Mouse (Mus musculus) megakaryocyte, embryonic 14.5 days (primary cell): ENCODE measurements around the gene Csrp2. TPM values are rescaled to one million over a fixed set of nuclear protein-coding genes. Genes with fewer than 3 reads are reported as not detected.

Experiments
- H3K27me3 ChIP-seq: replicated peaks from 2 replicates; pipeline ENCODE3; 2012; ENCODE audit warnings: inconsistent platforms
- H3K36me3 ChIP-seq: replicated peaks from 2 replicates; pipeline ENCODE3; 2012; ENCODE audit warnings: low read length, inconsistent platforms, mixed read lengths
- H3K4me1 ChIP-seq: 2 replicates; pipeline ENCODE4 v1.6.1; 2012; ENCODE audit warnings: inconsistent platforms
- H3K4me3 ChIP-seq: replicated peaks from 2 replicates; pipeline ENCODE3; 2012; ENCODE audit warnings: moderate library complexity, mild to moderate bottlenecking, inconsistent platforms
- H3K9me3 ChIP-seq: 2 replicates; pipeline ENCODE4 v1.6.1; 2012; ENCODE audit warnings: inconsistent platforms
- FLI1 ChIP-seq: IDR thresholded peaks from 2 replicates; pipeline ENCODE4 v1.6.1; 2012; ENCODE audit warnings: low read length, inconsistent platforms, mixed read lengths
- GATA1 ChIP-seq: IDR thresholded peaks from 3 replicates; pipeline ENCODE4 v1.6.1; 2012; ENCODE audit warnings: mixed read lengths, low read length, inconsistent platforms, borderline replicate concordance
- polyA plus RNA-seq: library from polyadenylated mRNA; stranded (reverse); fragments of >175 nt; gene quantifications from 2 replicates; pipeline ENCODE4 v1.2.3, GENCODE M21; 2012; ENCODE audit warnings: low replicate concordance; ENCODE audit not compliant: insufficient read depth

The Csrp2 gene
- polyA plus RNA-seq, 1 experiment, result 32.9 TPM

- H3K4me3 ChIP-seq, result peak overlapping the region; percentile 81
Observed at GRCm38 (mm10) chr10:110931161-110931912, 11.7 kb downstream of the Csrp2 start.

GRCm38 (mm10) chr10:110931913-110932560, 12.4 kb downstream of the Csrp2 start:
- Histone ChIP-seq H3K4me3 (peak overlapping the region; percentile 81), H3K27me3 (no peaks in the 10 kb centered on the region), H3K36me3 (peaks cover 6% of the 10 kb centered on the region), H3K9me3 (no peaks in the 10 kb centered on the region), H3K4me1 (peaks cover 28% of the 10 kb centered on the region)
- TF ChIP-seq FLI1, result no peak
- TF ChIP-seq GATA1, result no peak

More at GRCm38 (mm10) chr10:110931161-110931912, 11.7 kb downstream of the Csrp2 start:
- no peak for TF ChIP-seq FLI1
- H3K36me3 ChIP-seq, result peaks cover 6% of the 10 kb centered on the region
- no peaks in the 10 kb centered on the region for H3K9me3 ChIP-seq
- no peaks in the 10 kb centered on the region for H3K27me3 ChIP-seq
- peaks cover 28% of the 10 kb centered on the region for H3K4me1 ChIP-seq

- peaks cover 19% of the 10 kb centered on the region for H3K36me3 ChIP-seq
- H3K4me1 ChIP-seq, result peaks cover 28% of the 10 kb centered on the region
- no peak for TF ChIP-seq GATA1
- no peak for TF ChIP-seq FLI1
- H3K9me3 ChIP-seq, result no peaks in the 10 kb centered on the region
- H3K4me3 ChIP-seq, result no peak overlapping the region
- H3K27me3 ChIP-seq, result no peaks in the 10 kb centered on the region
Observed at GRCm38 (mm10) chr10:110933584-110933983, 14.0 kb downstream of the Csrp2 start.

- Histone ChIP-seq H3K4me1 (peaks cover 28% of the 10 kb centered on the region), H3K27me3 (no peaks in the 10 kb centered on the region), H3K9me3 (no peaks in the 10 kb centered on the region), H3K36me3 (peaks cover 32% of the 10 kb centered on the region), H3K4me3 (no peak overlapping the region)
- TF ChIP-seq GATA1 (no peak), FLI1 (no peak)
Observed at GRCm38 (mm10) chr10:110935081-110935480, 15.5 kb downstream of the Csrp2 start.

GRCm38 (mm10) chr10:110935669-110936068, 16.1 kb downstream of the Csrp2 start:
- Histone ChIP-seq H3K9me3 (no peaks in the 10 kb centered on the region), H3K4me3 (no peak overlapping the region), H3K27me3 (no peaks in the 10 kb centered on the region), H3K4me1 (peaks cover 28% of the 10 kb centered on the region), H3K36me3 (peaks cover 37% of the 10 kb centered on the region)
- TF ChIP-seq GATA1, result no peak
- TF ChIP-seq FLI1, result no peak

GRCm38 (mm10) chr10:110938361-110938760, 18.8 kb downstream of the Csrp2 start:
- peaks cover 13% of the 10 kb centered on the region for H3K4me1 ChIP-seq
- H3K27me3 ChIP-seq, result no peaks in the 10 kb centered on the region
- H3K9me3 ChIP-seq, result no peaks in the 10 kb centered on the region
- TF ChIP-seq FLI1 (no peak), GATA1 (no peak)
- H3K36me3 ChIP-seq, result peaks cover 61% of the 10 kb centered on the region
- no peak overlapping the region for H3K4me3 ChIP-seq

- H3K27me3 ChIP-seq, result no peaks in the 10 kb centered on the region
- H3K4me3 ChIP-seq, result no peak overlapping the region
- H3K4me1 ChIP-seq, result peaks cover 13% of the 10 kb centered on the region
- no peak for TF ChIP-seq FLI1
- no peak for TF ChIP-seq GATA1
- H3K9me3 ChIP-seq, result no peaks in the 10 kb centered on the region
- peaks cover 68% of the 10 kb centered on the region for H3K36me3 ChIP-seq
Observed at GRCm38 (mm10) chr10:110938841-110939549, 19.4 kb downstream of the Csrp2 start.

- no peak overlapping the region for H3K4me3 ChIP-seq
- peaks cover 75% of the 10 kb centered on the region for H3K36me3 ChIP-seq
- no peak for TF ChIP-seq GATA1
- H3K27me3 ChIP-seq, result no peaks in the 10 kb centered on the region
- no peaks in the 10 kb centered on the region for H3K9me3 ChIP-seq
- H3K4me1 ChIP-seq, result peaks cover 12% of the 10 kb centered on the region
Observed at GRCm38 (mm10) chr10:110939717-110940116, 20.1 kb downstream of the Csrp2 start.

GRCm38 (mm10) chr10:110940740-110941398, 21.3 kb downstream of the Csrp2 start:
- Histone ChIP-seq H3K36me3 (peaks cover 83% of the 10 kb centered on the region), H3K27me3 (no peaks in the 10 kb centered on the region), H3K4me1 (peaks cover 8% of the 10 kb centered on the region), H3K4me3 (no peak overlapping the region), H3K9me3 (no peaks in the 10 kb centered on the region)
- TF ChIP-seq FLI1 (no peak), GATA1 (no peak)
